Mouse (Mus musculus): ENCODE measurements around the gene Hmg20b.

DNA sequence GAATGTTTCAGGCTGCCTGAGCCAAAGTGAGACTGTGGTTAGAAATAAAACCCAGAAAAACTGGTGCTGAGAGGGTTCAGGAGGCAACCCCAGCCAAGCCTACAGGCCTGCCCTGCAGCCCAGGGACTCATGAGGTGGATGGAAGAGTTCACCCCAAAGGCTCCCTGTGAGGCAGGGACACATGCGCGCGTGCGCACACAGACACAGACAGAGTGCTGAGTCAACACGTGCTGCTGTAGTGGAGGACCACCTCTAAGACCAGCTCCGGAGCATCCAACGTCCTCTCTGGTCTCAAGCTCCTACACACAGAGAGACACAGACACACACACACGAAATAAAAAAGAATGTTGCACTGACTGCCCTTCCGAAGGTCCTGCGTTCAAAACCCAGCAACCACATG is 25.0 kb upstream of the Hmg20b start:
- TF ChIP-seq CTCF (IDR thresholded peaks at IDR 0.05) (no peak), EP300 (IDR thresholded peaks at IDR 0.05) (no peak)

Data from lung, postnatal 0 days (tissue).